Mouse (Mus musculus): ENCODE measurements at regions not wholly inside any gene's neighbourhood (a gene's known extent, or its start where the extent isn't known, plus 50 kb on each side); places are given as distances from the start of the nearest gene placed in this dataset.

DNA sequence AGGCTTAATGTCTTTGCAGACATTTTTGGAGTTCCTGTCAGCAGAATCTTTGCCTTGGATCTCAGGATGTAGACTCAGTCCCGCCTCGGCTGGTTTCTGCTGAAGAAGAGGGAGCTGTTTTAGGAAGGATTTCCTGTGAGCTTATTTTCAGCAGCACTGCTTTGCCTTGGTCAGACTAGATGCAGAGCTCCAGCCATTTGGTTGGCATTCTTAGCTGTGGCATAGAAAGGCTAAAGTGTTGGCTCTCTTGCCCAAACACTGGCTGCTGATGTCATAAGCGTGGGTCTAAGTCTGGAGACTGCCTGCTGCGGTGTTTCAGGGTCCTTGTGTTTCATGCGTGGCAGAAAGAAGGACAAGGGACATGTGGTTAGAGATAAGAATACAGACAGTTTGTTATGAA, 245.0 kb downstream of the Etnk1 start:
- TF ChIP-seq CTCF (IDR thresholded peaks at IDR 0.05) (no peak), POLR2A (IDR thresholded peaks at IDR 0.05; ENCODE audit: insufficient read depth, low read depth, low read length) (no peak), EP300 (IDR thresholded peaks at IDR 0.05; ENCODE audit: insufficient read depth, low read depth, low read length) (no peak)
- H3K4me3 ChIP-seq, result no peak overlapping the region
- intact Hi-C loops (cut with DNase I), result no loop called here
- no peak overlapping the region for H3K9ac ChIP-seq (ENCODE audit: low read depth, low read length)
- no peaks in the 10 kb centered on the region for H3K36me3 ChIP-seq (ENCODE audit: control insufficient read depth, insufficient read depth, low read length)
- H3K79me2 ChIP-seq (replicated peaks; ENCODE audit: control insufficient read depth, insufficient read depth, low read length), result no peaks in the 10 kb centered on the region
- DNase-seq, result no peak
- no peaks in the 10 kb centered on the region for H3K4me1 ChIP-seq (ENCODE audit: control insufficient read depth, insufficient read depth, low read length)
- no peaks in the 10 kb centered on the region for H3K27me3 ChIP-seq (ENCODE audit: control insufficient read depth, insufficient read depth, low read length)
- no peak overlapping the region for H3K27ac ChIP-seq
- 43% methylated on average over 5 of the region's 5 CpGs for WGBS

DNA sequence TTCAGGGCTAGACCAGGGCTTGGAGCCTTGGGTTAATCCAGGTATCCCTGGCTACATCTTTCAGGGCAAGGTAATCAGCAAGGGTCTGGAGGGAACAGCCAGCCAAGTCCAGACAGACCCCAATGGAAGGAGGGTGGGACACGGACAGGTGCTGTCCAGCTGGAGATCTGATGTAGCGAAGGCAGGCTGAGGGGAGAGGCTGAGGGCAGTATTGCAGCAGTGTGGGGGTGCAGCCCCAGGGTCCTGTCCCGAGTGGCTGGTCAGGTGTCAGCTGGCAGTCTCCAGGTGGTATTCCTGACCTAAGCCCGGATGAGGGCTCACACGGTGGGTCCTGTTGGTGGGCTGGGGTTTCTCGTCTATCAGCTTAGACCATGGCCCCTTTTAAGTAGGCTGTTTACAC, 245.7 kb downstream of the Etnk1 start:
- Histone ChIP-seq H3K27me3 (ENCODE audit: control insufficient read depth, insufficient read depth, low read length) (no peaks in the 10 kb centered on the region), H3K79me2 (replicated peaks; ENCODE audit: control insufficient read depth, insufficient read depth, low read length) (no peaks in the 10 kb centered on the region), H3K36me3 (ENCODE audit: control insufficient read depth, insufficient read depth, low read length) (no peaks in the 10 kb centered on the region), H3K4me3 (no peak overlapping the region), H3K9ac (ENCODE audit: low read depth, low read length) (no peak overlapping the region), H3K4me1 (ENCODE audit: control insufficient read depth, insufficient read depth, low read length) (no peaks in the 10 kb centered on the region), H3K27ac (no peak overlapping the region)
- WGBS, result 87% methylated on average over 6 of the region's 6 CpGs
- intact Hi-C loops (cut with DNase I), result no loop called here
- no peak for DNase-seq
- TF ChIP-seq CTCF (IDR thresholded peaks at IDR 0.05) (no peak), EP300 (IDR thresholded peaks at IDR 0.05; ENCODE audit: insufficient read depth, low read depth, low read length) (no peak), POLR2A (IDR thresholded peaks at IDR 0.05; ENCODE audit: insufficient read depth, low read depth, low read length) (no peak)

DNA sequence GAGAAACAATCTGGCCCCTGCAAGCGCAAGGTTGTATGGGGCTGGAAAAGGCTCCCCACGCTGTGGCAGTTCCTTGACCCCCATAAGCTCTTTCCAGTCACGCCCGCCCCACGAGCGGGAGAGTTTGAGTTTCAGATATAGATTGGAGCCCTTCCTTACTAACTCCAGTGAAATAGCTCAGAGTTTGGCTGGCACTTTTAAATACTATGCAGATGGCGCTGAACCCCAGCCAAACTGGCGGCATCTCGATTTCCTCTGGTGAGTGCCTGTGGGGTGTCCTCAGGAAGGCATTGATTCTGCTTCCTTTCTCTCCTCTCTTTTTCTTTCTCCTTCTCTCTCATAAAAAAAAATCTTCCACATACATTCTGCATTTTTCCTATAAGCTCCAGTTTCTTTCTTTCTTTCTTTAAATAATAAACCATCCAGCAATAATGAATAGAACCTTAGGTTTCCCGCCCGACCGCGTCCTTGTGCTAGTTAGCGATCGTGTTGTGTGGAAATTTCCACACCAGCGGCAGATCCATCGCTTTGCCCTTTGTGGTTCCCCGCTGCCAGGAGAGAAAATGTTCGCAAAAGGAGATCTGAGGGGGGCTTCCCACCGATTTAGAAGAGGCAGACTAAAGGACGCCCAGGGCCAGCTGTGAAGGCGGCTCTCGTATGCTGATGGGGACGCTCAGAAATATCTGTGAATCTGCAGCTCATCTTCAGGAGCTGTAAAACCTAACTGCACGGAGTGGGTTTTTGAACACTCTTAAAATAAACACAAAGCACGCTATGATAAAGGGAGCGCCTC, 247.8 kb downstream of the Etnk1 start:
- Histone ChIP-seq H3K27me3 (ENCODE audit: control insufficient read depth, insufficient read depth, low read length) (no peaks in the 10 kb centered on the region), H3K36me3 (ENCODE audit: control insufficient read depth, insufficient read depth, low read length) (no peaks in the 10 kb centered on the region), H3K27ac (no peak overlapping the region), H3K79me2 (replicated peaks; ENCODE audit: control insufficient read depth, insufficient read depth, low read length) (no peaks in the 10 kb centered on the region), H3K9ac (ENCODE audit: low read depth, low read length) (no peak overlapping the region), H3K4me1 (ENCODE audit: control insufficient read depth, insufficient read depth, low read length) (no peaks in the 10 kb centered on the region), H3K4me3 (no peak overlapping the region)
- 80% methylated on average over 27 of the region's 27 CpGs for WGBS
- TF ChIP-seq POLR2A (IDR thresholded peaks at IDR 0.05; ENCODE audit: insufficient read depth, low read depth, low read length) (no peak), CTCF (IDR thresholded peaks at IDR 0.05) (no peak), EP300 (IDR thresholded peaks at IDR 0.05; ENCODE audit: insufficient read depth, low read depth, low read length) (no peak)
- DNase-seq, result no peak
- intact Hi-C loops (cut with DNase I), result no loop called here

DNA sequence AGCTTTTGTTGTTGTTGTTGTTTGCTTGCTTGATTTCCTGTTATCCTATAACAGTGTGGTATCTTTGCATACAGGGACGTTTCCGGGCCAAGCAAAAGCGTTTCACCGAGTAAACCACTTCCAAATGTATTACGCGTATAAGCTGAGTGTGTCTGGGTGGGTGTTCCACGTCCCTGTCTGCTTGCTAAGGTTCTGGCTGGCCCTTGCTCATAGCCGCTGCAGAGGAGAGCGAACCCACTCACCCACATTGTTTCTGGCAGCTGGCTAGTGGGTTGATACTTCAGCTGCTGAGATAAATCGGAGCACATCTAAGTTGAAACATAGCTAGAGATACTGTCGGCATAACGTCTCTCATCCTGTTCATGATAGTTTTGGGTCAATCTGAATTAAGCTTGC, 248.4 kb downstream of the Etnk1 start:
- H3K27me3 ChIP-seq (ENCODE audit: control insufficient read depth, insufficient read depth, low read length), result no peaks in the 10 kb centered on the region
- no peaks in the 10 kb centered on the region for H3K4me1 ChIP-seq (ENCODE audit: control insufficient read depth, insufficient read depth, low read length)
- WGBS, result 78% methylated on average over 12 of the region's 12 CpGs
- DNase-seq, result no peak
- TF ChIP-seq EP300 (IDR thresholded peaks at IDR 0.05; ENCODE audit: insufficient read depth, low read depth, low read length) (no peak), POLR2A (IDR thresholded peaks at IDR 0.05; ENCODE audit: insufficient read depth, low read depth, low read length) (no peak), CTCF (IDR thresholded peaks at IDR 0.05) (no peak)
- intact Hi-C loops (cut with DNase I), result no loop called here
- H3K27ac ChIP-seq, result no peak overlapping the region
- no peaks in the 10 kb centered on the region for H3K79me2 ChIP-seq (replicated peaks; ENCODE audit: control insufficient read depth, insufficient read depth, low read length)
- H3K36me3 ChIP-seq (ENCODE audit: control insufficient read depth, insufficient read depth, low read length), result no peaks in the 10 kb centered on the region
- no peak overlapping the region for H3K4me3 ChIP-seq
- H3K9ac ChIP-seq (ENCODE audit: low read depth, low read length), result no peak overlapping the region

DNA sequence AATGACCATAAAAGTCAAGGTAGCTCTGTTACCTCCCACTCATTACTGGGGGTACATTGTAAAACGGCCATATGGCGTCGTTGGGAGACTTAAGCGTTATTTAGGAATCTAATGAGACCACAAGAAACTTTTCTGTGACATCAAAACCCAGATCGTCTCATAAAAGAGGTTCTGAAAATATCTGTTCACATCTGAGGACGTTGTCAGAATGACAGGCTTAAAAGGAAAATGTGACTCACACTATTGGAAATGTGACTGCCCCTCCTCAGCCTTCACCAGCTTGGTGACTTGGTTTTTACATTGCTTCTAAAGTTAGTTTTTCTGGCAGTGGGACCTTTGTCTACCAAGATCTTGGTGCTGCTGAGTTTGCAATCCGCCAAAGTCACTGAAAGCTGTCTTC, 252.9 kb downstream of the Etnk1 start:
- no peak overlapping the region for H3K27ac ChIP-seq
- TF ChIP-seq EP300 (IDR thresholded peaks at IDR 0.05; ENCODE audit: insufficient read depth, low read depth, low read length), result no peak
- TF ChIP-seq CTCF (IDR thresholded peaks at IDR 0.05), result no peak
- no peak for TF ChIP-seq POLR2A (IDR thresholded peaks at IDR 0.05; ENCODE audit: insufficient read depth, low read depth, low read length)
- no peaks in the 10 kb centered on the region for H3K79me2 ChIP-seq (replicated peaks; ENCODE audit: control insufficient read depth, insufficient read depth, low read length)
- intact Hi-C loops (cut with DNase I), result no loop called here
- 71% methylated on average over 7 of the region's 7 CpGs for WGBS
- H3K27me3 ChIP-seq (ENCODE audit: control insufficient read depth, insufficient read depth, low read length), result no peaks in the 10 kb centered on the region
- no peaks in the 10 kb centered on the region for H3K4me1 ChIP-seq (ENCODE audit: control insufficient read depth, insufficient read depth, low read length)
- H3K36me3 ChIP-seq (ENCODE audit: control insufficient read depth, insufficient read depth, low read length), result no peaks in the 10 kb centered on the region
- no peak overlapping the region for H3K4me3 ChIP-seq
- H3K9ac ChIP-seq (ENCODE audit: low read depth, low read length), result no peak overlapping the region
- DNase-seq, result no peak

DNA sequence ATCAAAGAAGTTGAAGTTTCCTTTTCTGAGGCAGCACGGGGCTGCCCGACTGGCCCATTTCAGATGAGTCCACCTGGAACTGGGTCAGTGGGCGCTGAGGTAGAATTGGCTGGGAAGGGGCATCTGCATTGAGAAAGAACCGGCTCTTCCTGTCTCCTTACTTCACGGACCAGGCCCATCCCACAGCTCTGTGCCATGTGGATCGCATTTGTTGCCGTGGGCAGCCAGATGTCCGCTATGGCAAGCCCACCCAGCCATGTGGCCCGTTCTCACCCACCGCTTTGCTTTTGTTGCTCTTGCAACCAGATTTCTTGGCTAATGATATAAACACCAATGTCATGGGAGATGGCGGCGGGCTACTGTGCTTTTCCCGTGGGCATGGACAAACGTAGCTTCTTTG, 256.0 kb downstream of the Etnk1 start:
- TF ChIP-seq CTCF (IDR thresholded peaks at IDR 0.05) (no peak), POLR2A (IDR thresholded peaks at IDR 0.05; ENCODE audit: insufficient read depth, low read depth, low read length) (no peak), EP300 (IDR thresholded peaks at IDR 0.05; ENCODE audit: insufficient read depth, low read depth, low read length) (no peak)
- Histone ChIP-seq H3K27ac (no peak overlapping the region), H3K9ac (ENCODE audit: low read depth, low read length) (no peak overlapping the region), H3K27me3 (ENCODE audit: control insufficient read depth, insufficient read depth, low read length) (no peaks in the 10 kb centered on the region), H3K36me3 (ENCODE audit: control insufficient read depth, insufficient read depth, low read length) (no peaks in the 10 kb centered on the region), H3K4me3 (no peak overlapping the region), H3K4me1 (ENCODE audit: control insufficient read depth, insufficient read depth, low read length) (no peaks in the 10 kb centered on the region), H3K79me2 (replicated peaks; ENCODE audit: control insufficient read depth, insufficient read depth, low read length) (no peaks in the 10 kb centered on the region)
- intact Hi-C loops (cut with DNase I), result no loop called here
- 90% methylated on average over 14 of the region's 14 CpGs for WGBS
- DNase-seq, result no peak
